Mouse (Mus musculus) lung, postnatal 10 days (tissue): ENCODE results near the gene Cflar.
A peak's percentile ranks its signal among the peaks of the same experiment; 100 is the strongest.
"Not testable (repeated sequence)": the region's sequence is repeated elsewhere in the genome, so short reads cannot be mapped to it uniquely, and the experiment has no call there.

Experiments used
- DNase-seq: peaks from one replicate; pipeline ENCODE4 v3.0.0; 2021

The Cflar gene

GRCm38 (mm10) chr1:58711365-58712016 is at the start of gene Cflar:
Cflar (plus strand) TSS chr1:58711508.
- peak; percentile 85 for DNase-seq

DNA sequence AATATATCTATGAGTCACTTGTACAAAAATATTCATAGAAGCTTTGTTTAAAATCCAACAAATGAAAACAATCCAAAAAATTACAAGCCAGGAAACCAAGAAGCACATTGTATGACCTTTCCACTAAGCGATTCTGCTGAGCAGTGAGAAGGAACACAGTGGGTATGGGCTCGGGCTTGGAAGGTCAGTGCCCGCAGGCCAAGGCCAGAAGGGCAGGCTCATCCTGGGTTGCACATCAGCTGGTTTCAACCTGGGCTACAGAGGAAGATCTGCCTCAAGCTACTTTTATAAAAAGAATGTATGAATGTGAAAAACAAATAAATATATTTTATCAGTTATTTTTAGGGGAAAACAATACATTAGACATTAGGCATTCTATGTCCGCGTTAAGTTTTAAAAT is 48.6 kb upstream of the Cflar start:
- not testable (repeated sequence) for DNase-seq

DNA sequence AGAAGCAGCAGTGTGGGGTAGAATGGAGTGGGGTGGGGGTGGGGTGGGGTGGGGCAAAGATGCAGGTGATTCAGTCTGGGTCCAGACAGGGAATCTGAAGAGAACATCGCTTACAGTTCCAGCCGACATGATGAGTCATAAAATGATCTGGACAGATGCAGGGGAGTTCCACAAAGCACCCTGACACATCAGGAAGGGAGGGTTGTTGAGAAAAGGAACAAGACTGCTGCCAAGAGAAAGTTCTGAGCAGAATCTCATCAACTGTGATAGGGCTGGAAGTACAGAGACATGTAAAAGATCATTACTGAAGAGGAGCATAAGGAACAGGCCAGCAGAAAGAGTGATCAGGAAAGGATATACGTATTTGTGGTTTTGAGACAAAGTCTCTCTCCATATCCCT is 47.9 kb upstream of the Cflar start:
- not testable (repeated sequence) for DNase-seq

DNA sequence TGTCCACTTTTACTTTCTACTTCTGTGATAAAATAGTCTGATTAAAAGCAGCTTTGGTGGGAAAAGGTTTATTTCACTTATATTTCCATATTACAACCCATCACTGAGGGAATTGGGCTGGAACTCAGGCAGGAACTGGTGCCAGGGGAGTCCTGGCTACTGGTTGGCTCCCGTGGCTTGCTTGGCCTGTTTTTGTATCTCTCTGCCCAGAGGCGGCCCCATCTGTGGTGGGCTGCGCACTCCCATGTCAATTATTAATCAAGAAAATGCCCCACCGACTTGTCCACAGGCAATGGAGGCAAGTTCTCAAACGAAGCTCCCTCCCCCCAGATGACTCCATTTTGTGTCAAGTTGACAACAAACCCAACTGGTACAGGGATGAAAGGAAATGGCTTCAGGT is 43.1 kb upstream of the Cflar start:
- DNase-seq, result no peak

DNA sequence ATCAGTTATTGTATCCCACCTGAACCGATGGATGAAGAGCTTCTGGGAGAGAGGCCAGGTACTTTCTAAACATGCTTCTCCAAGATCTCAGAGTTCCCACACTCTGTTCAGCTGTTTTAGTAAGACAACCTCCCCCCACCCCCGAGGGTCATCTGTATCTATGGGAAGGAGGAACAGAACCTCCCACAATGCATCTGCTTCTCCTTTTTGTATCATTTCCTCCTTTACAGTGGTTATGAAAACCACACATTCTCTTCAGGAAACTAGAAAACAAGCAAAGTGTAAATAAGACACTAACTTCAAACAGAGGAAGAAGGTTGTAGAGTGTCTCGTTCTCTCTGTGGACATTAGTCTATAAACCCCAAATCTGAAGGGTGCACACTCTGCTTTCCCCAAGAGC is 41.7 kb upstream of the Cflar start:
- not testable (repeated sequence) for DNase-seq

DNA sequence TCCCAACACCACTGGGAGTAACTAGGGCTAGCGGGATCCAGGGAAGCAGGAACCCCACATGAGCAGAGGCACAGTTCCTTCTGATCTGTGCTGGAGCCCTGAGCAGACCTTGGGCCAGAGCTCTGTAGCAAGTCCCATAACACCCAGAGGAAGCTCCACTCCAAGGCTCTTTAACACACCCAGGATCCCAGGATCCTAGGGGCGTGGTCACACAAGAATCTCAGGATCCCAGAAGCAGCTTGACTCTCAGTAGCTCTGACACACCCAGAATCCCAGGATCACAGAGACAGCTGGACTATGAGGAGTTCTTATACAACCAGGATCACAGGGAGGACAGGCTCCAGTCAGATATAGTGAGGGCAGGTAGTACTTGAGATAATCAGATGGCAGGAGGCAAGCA is 39.2 kb upstream of the Cflar start:
- DNase-seq, result no peak

GRCm38 (mm10) chr1:58675011-58675410 is 36.3 kb upstream of the Cflar start:
- no peak for DNase-seq

GRCm38 (mm10) chr1:58677575-58677974 is 33.7 kb upstream of the Cflar start:
- peak; percentile 61 for DNase-seq

DNA sequence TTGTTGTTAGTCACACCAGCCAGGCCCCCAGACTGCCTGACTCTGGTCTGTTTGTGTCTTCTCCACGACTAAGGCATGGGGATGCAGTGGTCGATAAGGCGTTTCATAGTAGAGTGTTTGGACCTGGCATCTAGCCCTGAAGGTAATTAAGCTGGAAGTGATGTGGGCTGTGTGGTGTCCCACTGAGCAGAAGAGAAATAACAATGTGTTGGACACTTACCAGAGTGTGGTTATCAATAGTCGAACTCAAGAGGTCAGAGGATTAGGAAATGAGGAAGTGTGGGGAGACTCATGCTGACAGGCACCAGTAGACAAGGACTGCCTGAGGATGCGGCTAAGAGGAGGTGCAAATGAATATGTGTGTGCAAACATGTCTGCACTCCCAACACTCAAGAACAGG is 32.9 kb upstream of the Cflar start:
- DNase-seq, result not testable (repeated sequence)

- DNase-seq, result no peak
These were observed 21.9 kb upstream of the Cflar start for GRCm38 (mm10) chr1:58689426-58689825.

- no peak for DNase-seq
These were observed 21.1 kb upstream of the Cflar start for GRCm38 (mm10) chr1:58690006-58690744.

DNA sequence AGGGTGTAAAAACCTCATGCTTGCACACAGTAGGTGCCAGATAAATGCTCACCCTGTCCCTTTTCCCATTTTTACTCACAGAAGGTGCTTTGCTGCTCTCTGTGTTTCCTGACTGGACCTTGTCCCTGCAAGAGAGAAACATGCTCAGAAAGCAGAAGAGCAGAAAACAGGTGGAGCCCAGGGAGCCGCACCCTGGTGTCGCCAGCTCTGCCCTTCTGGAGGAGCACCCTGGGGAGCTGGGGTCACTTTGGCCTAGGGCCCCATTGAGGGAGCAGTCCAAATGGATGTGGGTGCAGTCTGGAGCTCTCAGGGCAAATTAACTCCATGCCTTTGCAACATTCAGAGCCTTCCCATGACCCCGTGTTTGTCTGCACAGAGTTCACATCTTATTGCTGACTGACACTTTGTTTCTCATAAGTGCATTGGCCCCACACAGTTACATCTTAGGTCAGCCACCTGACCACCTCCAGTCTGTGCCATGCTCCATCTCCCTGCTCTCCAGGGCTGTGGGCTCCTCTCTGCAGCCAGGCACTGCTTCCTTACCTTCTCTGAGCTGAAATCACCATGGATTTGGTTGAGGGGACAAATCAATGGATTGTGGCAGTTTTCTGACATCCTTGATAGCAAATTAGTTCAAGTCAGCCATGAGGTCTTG is 20.3 kb upstream of the Cflar start:
- DNase-seq, result not testable (repeated sequence)

DNA sequence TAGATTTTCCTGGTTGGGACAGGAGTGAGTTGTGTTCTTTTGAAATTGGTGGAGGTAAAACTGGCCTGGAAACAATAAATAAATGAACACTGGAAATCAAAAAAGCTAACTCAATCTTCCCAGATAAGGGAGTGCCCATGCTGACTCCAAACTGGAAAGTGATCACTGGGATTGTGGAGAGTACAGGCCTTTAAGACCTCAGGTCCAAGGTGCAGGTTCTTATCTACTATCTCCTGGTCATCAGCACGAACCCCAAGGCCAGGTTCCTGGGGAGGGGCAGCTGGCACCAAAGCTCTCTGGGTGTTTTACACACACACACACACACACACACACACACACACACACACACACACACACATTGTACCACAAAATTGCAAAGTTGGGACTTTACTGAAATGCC is 19.6 kb upstream of the Cflar start:
- not testable (repeated sequence) for DNase-seq

DNA sequence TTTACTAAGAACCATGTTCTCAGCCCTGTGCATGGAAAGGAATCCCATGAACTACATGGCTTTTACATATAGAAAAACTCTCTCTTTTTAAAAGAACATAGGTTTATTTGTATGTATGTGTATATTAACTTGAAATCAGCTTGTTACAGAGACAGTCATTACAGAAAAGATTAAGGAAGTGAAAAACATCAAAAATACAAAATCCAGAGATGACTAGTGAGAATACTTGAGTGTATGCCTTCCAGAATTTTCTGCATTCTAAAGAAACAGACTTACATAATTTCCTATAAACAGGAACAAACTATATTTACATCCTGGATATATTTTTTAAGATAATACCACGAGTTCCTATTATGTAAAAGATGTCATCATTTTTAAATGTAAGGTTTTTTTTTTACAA is 17.6 kb upstream of the Cflar start:
- DNase-seq, result no peak

- DNase-seq, result not testable (repeated sequence)
These were observed 15.5 kb upstream of the Cflar start, which contains the start of gene Als2cr12 for GRCm38 (mm10) chr1:58695810-58696209. Als2cr12 (minus strand) TSS chr1:58695989.

GRCm38 (mm10) chr1:58697607-58698006 is 13.7 kb upstream of the Cflar start:
- peak; percentile 47 for DNase-seq

DNA sequence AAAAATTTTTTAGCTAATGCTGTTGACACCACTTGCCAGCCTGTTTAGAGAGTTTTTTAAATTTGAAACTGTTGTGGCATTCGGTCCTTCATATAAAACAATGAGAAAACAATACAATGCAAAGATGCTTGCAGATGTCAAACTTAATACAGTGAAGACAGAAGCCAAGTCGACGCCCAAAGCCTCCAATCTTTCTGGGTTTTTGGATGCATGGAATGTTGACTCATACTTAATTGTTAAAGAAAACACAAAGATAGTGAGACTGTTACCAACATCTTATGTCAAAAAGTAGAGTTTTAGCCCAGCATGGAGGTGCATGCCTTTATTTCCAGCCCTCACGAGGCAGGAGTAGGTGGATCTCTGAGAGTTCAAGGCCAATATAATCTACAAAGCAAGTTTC is 12.5 kb upstream of the Cflar start:
- no peak for DNase-seq

- no peak for DNase-seq
These were observed 11.3 kb upstream of the Cflar start for GRCm38 (mm10) chr1:58699988-58700387.

DNA sequence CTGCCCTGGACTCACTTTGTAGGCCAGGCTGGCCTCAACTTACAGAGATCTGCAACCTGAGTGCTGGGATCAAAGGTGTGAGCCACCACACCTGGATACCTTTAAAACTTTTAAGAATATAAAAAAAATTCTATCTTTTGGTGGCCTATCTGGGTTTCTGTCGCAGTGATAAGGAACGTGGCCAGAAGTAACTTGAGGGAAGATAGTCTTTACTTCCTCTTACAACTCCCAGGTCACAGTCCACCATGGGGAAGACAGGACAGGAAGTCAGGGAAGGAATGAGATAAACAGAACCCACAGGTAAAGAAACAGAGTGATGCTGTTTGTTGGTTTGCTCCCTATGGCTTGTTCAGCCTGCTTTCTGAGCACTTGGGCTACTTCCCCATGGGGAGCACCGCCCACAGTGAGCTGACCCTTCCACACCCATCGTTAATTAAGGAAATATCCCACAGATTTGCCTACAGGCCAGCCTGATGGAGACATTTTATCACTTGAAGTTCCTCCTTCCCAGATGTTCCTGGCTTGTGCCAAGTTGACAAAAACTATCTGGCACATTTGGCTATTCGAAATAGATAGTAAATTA is 10.6 kb upstream of the Cflar start:
- not testable (repeated sequence) for DNase-seq

GRCm38 (mm10) chr1:58710043-58710442 is 1.3 kb upstream of the Cflar start:
- not testable (repeated sequence) for DNase-seq

- DNase-seq, result peak; percentile 34
These were observed 470 bp upstream of the Cflar start for GRCm38 (mm10) chr1:58710711-58711364.

DNA sequence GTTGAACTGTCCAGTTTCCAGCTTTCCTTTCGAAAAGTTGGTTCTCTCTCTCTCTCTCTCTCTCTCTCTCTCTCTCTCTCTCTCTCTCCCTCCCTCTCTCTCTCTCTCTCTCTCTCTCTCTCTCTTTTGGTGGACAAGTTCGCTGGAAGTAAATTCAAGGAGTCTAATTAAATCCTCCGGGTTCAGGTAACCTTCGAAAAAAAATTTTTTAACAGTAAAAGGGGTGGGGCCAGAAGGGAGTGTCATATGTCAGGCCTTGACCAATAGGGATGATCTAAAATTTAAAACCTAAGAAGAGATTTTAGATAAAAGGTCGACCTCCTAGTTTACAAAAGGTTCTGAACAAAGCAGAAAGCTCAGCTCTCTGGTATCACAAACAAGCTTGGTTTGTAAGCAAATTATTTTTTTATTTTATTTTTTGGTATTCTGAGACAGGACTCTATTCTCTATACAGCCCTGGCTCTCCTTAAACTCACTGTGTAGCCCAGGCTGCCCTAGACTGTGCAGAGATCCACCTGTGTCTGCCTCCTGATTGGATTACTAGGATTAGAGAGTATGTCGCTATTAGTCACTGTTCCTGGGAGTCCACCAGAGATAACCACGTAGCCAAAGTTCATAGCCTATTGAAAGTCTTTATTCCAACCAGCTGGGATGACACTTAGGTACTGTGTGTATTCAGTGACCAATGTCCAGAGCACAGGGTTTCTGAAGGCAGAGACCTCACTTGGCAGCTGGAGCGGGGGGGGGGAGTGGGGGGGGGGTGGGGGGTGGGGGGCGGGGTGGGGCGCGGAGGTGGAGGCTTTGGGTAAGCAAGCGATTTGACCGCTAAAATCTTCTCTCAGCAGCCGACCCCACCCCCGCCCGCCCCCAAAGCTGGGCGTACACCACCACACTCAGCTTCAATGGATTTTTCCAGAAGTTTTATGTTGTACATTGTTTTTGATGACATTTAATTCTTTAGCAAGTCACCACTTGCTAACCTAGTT is 1.1 kb downstream of the Cflar start:
- DNase-seq, result peak; percentile 82
